Mouse (Mus musculus) cortical plate, adult 2 months (tissue): ENCODE results near the gene Dzip1.

Source experiments
- CTCF ChIP-seq: fragments of 200-500 bp; IDR thresholded peaks from 2 replicates; pipeline ENCODE4 v1.5.1; 2011; ENCODE audit warnings: mild to moderate bottlenecking, control low read depth, low read length; ENCODE audit not compliant: insufficient read depth; ENCODE audit errors: extremely low read depth
- POLR2A ChIP-seq: fragments of 200-500 bp; IDR thresholded peaks from 2 replicates; pipeline ENCODE4 v1.6.1; 2011; ENCODE audit warnings: mild to moderate bottlenecking, low read length, control low read depth; ENCODE audit not compliant: insufficient read depth; ENCODE audit errors: extremely low read depth

DNA sequence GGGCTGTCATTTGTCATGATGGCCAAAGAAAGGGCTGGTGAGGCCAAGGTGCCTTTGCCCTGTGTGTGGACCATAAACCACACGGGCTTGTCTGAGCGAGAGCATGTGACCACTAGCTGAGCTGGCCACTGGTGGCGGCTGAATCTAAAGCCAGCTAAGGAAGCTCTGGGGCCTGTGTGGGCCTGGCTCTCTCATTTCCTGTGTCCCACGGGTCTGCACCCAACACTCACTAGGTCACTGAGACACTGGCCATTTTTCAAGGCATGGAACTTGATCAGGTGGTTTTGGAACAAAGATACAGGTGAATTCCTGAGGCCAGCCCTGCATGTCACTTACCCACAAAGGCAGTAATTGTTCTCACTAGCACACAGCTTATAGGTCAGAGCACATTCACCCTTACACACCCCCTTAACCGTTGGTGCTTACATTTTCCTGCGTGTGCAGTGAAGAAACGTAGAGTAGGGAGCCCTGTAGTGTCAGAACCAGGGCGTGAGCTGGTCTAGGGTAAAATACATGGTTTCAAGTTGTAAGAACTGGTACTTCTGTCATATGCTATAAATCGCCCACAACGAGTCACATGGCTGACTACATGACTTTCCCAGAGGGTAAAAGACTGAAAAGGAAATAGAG, 50.4 kb downstream of the Dzip1 start:
- TF ChIP-seq CTCF (no peak), POLR2A (no peak)
